ENCODE assay signal across 10 mouse cellular contexts in genomic region chr5:115790436-115790835, GRCm38 (mm10). TPM values are rescaled to one million over a fixed set of nuclear protein-coding genes. Genes with fewer than 3 reads are reported as not detected.
DNase-seq lines count a peak whose midpoint lies in the region; ATAC-seq and TF ChIP-seq lines count a peak whose summit lies in the region.
"Had no signal": no experiment of that assay in that cellular context is flagged by ENCODE, and none has a peak within 500 bp of the region (broad histone marks: within the 10 kb centered on the region; RNA-seq: fewer than 3 reads in every experiment).

No protein-coding gene starts in this region.

- 0 out of 2 replicates have a peak, but pooled peaks cover 3% of the 10 kb centered on the region for H3K9me3 ChIP-seq in kidney, embryonic 14.5 days (ENCODE audit: control insufficient read depth, low read length)
- H3K9me3 ChIP-seq in midbrain, postnatal 0 days (ENCODE audit: low read length), result no peaks in the 10 kb centered on the region

- no peaks in the 10 kb centered on the region for H3K36me3 ChIP-seq in kidney, embryonic 14.5 days (ENCODE audit: control insufficient read depth, insufficient read depth, low read length)
- H3K36me3 ChIP-seq in midbrain, postnatal 0 days (ENCODE audit: insufficient read depth, low read length), result no peaks in the 10 kb centered on the region
- H3K36me3 ChIP-seq: embryonic facial prominence, embryonic 12.5 days; neural tube, embryonic 13.5 days had no signal

- no peak overlapping the region for H3K4me2 ChIP-seq in kidney, embryonic 14.5 days (replicated peaks; ENCODE audit: low read depth, low read length)
- H3K4me2 ChIP-seq in midbrain, postnatal 0 days (ENCODE audit: low read depth, low read length, poor library complexity, severe bottlenecking), result no peak overlapping the region
- H3K4me2 ChIP-seq: embryonic facial prominence, embryonic 12.5 days; neural tube, embryonic 13.5 days had no signal

- no peak overlapping the region for H3K4me3 ChIP-seq in kidney, embryonic 14.5 days (ENCODE audit: low read length)
- no peak overlapping the region for H3K4me3 ChIP-seq in left cerebral cortex, adult 2 months
- no peak overlapping the region for H3K4me3 ChIP-seq in midbrain, postnatal 0 days (ENCODE audit: low read depth, low read length)
- H3K4me3 ChIP-seq: embryonic facial prominence, embryonic 12.5 days; neural tube, embryonic 13.5 days had no signal

- no peaks in the 10 kb centered on the region for H3K27me3 ChIP-seq in kidney, embryonic 14.5 days (ENCODE audit: control insufficient read depth, insufficient read depth, low read length)
- no peaks in the 10 kb centered on the region for H3K27me3 ChIP-seq in midbrain, postnatal 0 days (ENCODE audit: insufficient read depth, low read length)
- H3K27me3 ChIP-seq: embryonic facial prominence, embryonic 12.5 days; neural tube, embryonic 13.5 days had no signal

- peak; percentile 95 for TF ChIP-seq CTCF in left cerebral cortex, adult 2 months (IDR thresholded peaks at IDR 0.05)
- peak; percentile 98 for TF ChIP-seq CTCF in midbrain, postnatal 0 days (IDR thresholded peaks at IDR 0.05)

- intact Hi-C loops in heart, postnatal 36 days (cut with DNase I), result loop anchor here (2.0 to 5.0 kb wide), 3 partner anchors 118 to 237 kb away; no protein-coding TSS in a partner anchor
- intact Hi-C loops in left cerebral cortex, adult 2 months (cut with DNase I), result loop anchor here (5.0 kb wide), 1 partner anchor 117 kb away; no protein-coding TSS in a partner anchor

- 14% methylated on average over 3 of the region's 3 CpGs for WGBS in kidney, embryonic 14.5 days
- 10% methylated on average over 3 of the region's 3 CpGs for WGBS in midbrain, postnatal 0 days

- H3K4me1 ChIP-seq in kidney, embryonic 14.5 days (ENCODE audit: control insufficient read depth, insufficient read depth, low read length), result no peaks in the 10 kb centered on the region
- no peaks in the 10 kb centered on the region for H3K4me1 ChIP-seq in midbrain, postnatal 0 days (ENCODE audit: insufficient read depth, low read length)
- H3K4me1 ChIP-seq: embryonic facial prominence, embryonic 12.5 days; neural tube, embryonic 13.5 days had no signal

- no peak overlapping the region for H3K27ac ChIP-seq in kidney, embryonic 14.5 days (ENCODE audit: low read depth, low read length)
- no peak overlapping the region for H3K27ac ChIP-seq in left cerebral cortex, adult 2 months
- H3K27ac ChIP-seq in midbrain, postnatal 0 days (ENCODE audit: low read depth, low read length), result 0 out of 2 replicates have a peak overlapping the region, but pooled peaks have one; percentile 44
- H3K27ac ChIP-seq: embryonic facial prominence, embryonic 12.5 days; neural tube, embryonic 13.5 days had no signal

- DNase-seq in kidney, adult 11 months, result peak; percentile 46
- DNase-seq in adrenal gland, postnatal 25 days, result peak; percentile 59
- peak; percentile 52 for DNase-seq in embryo, embryonic 9.5 days (ENCODE audit: extremely low spot score)
- DNase-seq in heart, postnatal 36 days, result peak; percentile 48 to 66
- DNase-seq in left cerebral cortex, adult 2 months (ENCODE audit: extremely low spot score in 1 of 2, low spot score in 2 of 2), result peak; percentile 65 to 77
- peak; percentile 85 for DNase-seq in midbrain, postnatal 0 days (ENCODE audit: low spot score)
- DNase-seq in testis, postnatal 10 days (ENCODE audit: low spot score), result peak; percentile 70

- no peak for ATAC-seq in kidney, embryonic 14.5 days (ENCODE audit: low FRiP score, low TSS enrichment)
- no peak for ATAC-seq in midbrain, postnatal 0 days (ENCODE audit: low FRiP score)

- no peak overlapping the region for H3K9ac ChIP-seq in kidney, embryonic 14.5 days (ENCODE audit: low read depth, low read length)
- no peak overlapping the region for H3K9ac ChIP-seq in midbrain, postnatal 0 days (replicated peaks; ENCODE audit: low read length, poor library complexity, severe bottlenecking)
- H3K9ac ChIP-seq: embryonic facial prominence, embryonic 12.5 days; neural tube, embryonic 13.5 days had no signal

RNA-seq across cellular contexts. Expression of gene Cit, which starts 54.6 kb away (rescaled TPM):
- polyA plus RNA-seq in kidney, embryonic 14.5 days (2014; fragmentation: Nextera tagmentation; extraction: Ambion mirVana), result 31.9 and 34.9 TPM in 2 replicates
- 8.4 and 10.1 TPM in 2 replicates for total RNA-seq in adrenal gland, postnatal 25 days (2021)
- 1 to 10 TPM; 1.7 to 2.2 TPM for total RNA-seq in heart, postnatal 36 days (2021)
- total RNA-seq in left cerebral cortex, adult 2 months (2021), result 100 to 1,000 TPM; 204 to 209 TPM
- 34.7 and 39.2 TPM in 2 replicates for total RNA-seq in midbrain, postnatal 0 days (2014; rRNA removed)
- polyA plus RNA-seq in midbrain, postnatal 0 days (2015; fragmentation: Nextera tagmentation; extraction: Ambion mirVana), result 31.6 and 35.9 TPM in 2 replicates

RNA-seq across cellular contexts. Expression of gene Bicdl1, which starts 59.0 kb away (rescaled TPM):
- polyA plus RNA-seq in kidney, embryonic 14.5 days (2014; fragmentation: Nextera tagmentation; extraction: Ambion mirVana), result 10.5 and 10.8 TPM in 2 replicates
- total RNA-seq in adrenal gland, postnatal 25 days (2021), result 7.6 and 13.4 TPM in 2 replicates
- total RNA-seq in heart, postnatal 36 days (2021), result 1 to 10 TPM; 6.7 to 8.9 TPM
- total RNA-seq in left cerebral cortex, adult 2 months (2021), result 100 to 1,000 TPM; 164 to 172 TPM
- total RNA-seq in midbrain, postnatal 0 days (2014; rRNA removed), result 185 and 195 TPM in 2 replicates
- polyA plus RNA-seq in midbrain, postnatal 0 days (2015; fragmentation: Nextera tagmentation; extraction: Ambion mirVana), result 34.4 and 35.7 TPM in 2 replicates

Comparison
In these comparisons a context has a peak if more than half of its experiments do, and no peak if none do; other contexts are left out.
1. RNA of gene Bicdl1, which starts 59.0 kb away (total RNA-seq): 185 to 195 TPM in midbrain, postnatal 0 days and 164 to 172 TPM in left cerebral cortex, adult 2 months; 7.6 to 13.4 TPM in adrenal gland, postnatal 25 days and 6.7 to 8.9 TPM in heart, postnatal 36 days; every median in the first group is over 10 times any median in the second.
2. Peak in every context shown above with its lines, with median percentiles within 50 percentile points of each other: DNase-seq.